Mouse (Mus musculus): ENCODE results near the gene Btnl9.

The Btnl9 gene

GRCm38 (mm10) chr11:49186452-49186851 lies 507 bp downstream of the Btnl9 start:
- in situ Hi-C loops (cut with MboI, MseI): loop anchor here (5.0 to 25.0 kb wide), 3 partner anchors 76 to 228 kb away; partner anchors contain the start of gene Olfr1389 (in 1 of the 2)

GRCm38 (mm10) chr11:49183172-49183571 lies 3.8 kb downstream of the Btnl9 start:
- in situ Hi-C loops (cut with MboI, MseI): loop anchor here (5.0 to 25.0 kb wide), 3 partner anchors 71 to 232 kb away; partner anchors contain the start of genes Olfr1389 (in 1 of the 2) and Olfr1396 (in 1 of the 2)

- in situ Hi-C loops (cut with MboI, MseI): loop anchor here in 1 of 2 experiments (25.0 kb wide), 1 partner anchor 236 kb away; the partner anchor contains the start of gene Olfr1389
Observed at GRCm38 (mm10) chr11:49176047-49176779, 10.7 kb downstream of the Btnl9 start.

GRCm38 (mm10) chr11:49175345-49175744 lies 11.6 kb downstream of the Btnl9 start:
- in situ Hi-C loops (cut with MboI, MseI): loop anchor here in 1 of 2 experiments (25.0 kb wide), 1 partner anchor 237 kb away; the partner anchor contains the start of gene Olfr1389

- in situ Hi-C loops (cut with MboI, MseI): no loop called here
Observed at GRCm38 (mm10) chr11:49170576-49170975, 16.4 kb downstream of the Btnl9 start.

GRCm38 (mm10) chr11:49168839-49169611 lies 17.9 kb downstream of the Btnl9 start:
- in situ Hi-C loops (cut with MboI, MseI): no loop called here

- in situ Hi-C loops (cut with MboI, MseI): no loop called here
Observed at GRCm38 (mm10) chr11:49156821-49157814, 29.8 kb downstream of the Btnl9 start.

- in situ Hi-C loops (cut with MboI, MseI): no loop called here
Observed at GRCm38 (mm10) chr11:49154077-49154476, 32.9 kb downstream of the Btnl9 start, which contains the start of gene Olfr1394. Gene Olfr1394, plus strand, starts transcription at chr11:49154377.

GRCm38 (mm10) chr11:49141974-49142373 lies 45.0 kb downstream of the Btnl9 start, which contains the start of gene Olfr1395:
Gene Olfr1395, plus strand, starts transcription at chr11:49142274.
- in situ Hi-C loops (cut with MboI, MseI): loop anchor here (10.0 to 25.0 kb wide), 2 partner anchors 717 to 1080 kb away; no protein-coding TSS in a partner anchor

GRCm38 (mm10) chr11:49124169-49124568 lies 62.8 kb downstream of the Btnl9 start:
- in situ Hi-C loops (cut with MboI, MseI): no loop called here

GRCm38 (mm10) chr11:49119635-49120034 lies 67.3 kb downstream of the Btnl9 start:
- in situ Hi-C loops (cut with MboI, MseI): loop anchor here (5.0 kb wide), 2 partner anchors 143 to 532 kb away; no protein-coding TSS in a partner anchor

Measured in T-helper 17 cell (primary cell).